Mouse (Mus musculus) right cerebral cortex, postnatal 36 days (tissue): ENCODE results near the gene Spata2l.
"Not testable (repeated sequence)": the region's sequence is repeated elsewhere in the genome, so short reads cannot be mapped to it uniquely, and the experiment has no call there.

Source experiments
- DNase-seq, 2 experiments: peaks; one replicate each; pipeline ENCODE4 v3.0.0; 2022; ENCODE audit warnings: low spot score in 2 of 2, mixed read lengths in 1 of 2

Spata2l gene

GRCm38 (mm10) chr8:123202288-123202687, 33.7 kb downstream of the Spata2l start:
- peak in 1 of 2 experiments; percentile 28 for DNase-seq

GRCm38 (mm10) chr8:123199864-123200263, 36.2 kb downstream of the Spata2l start:
- no peak for DNase-seq

GRCm38 (mm10) chr8:123197016-123197415, 39.0 kb downstream of the Spata2l start:
- not testable (repeated sequence) for DNase-seq

GRCm38 (mm10) chr8:123193771-123194170, 42.3 kb downstream of the Spata2l start:
- DNase-seq, result no peak

- no peak for DNase-seq
Observed at GRCm38 (mm10) chr8:123191908-123192307, 44.1 kb downstream of the Spata2l start.

- DNase-seq, result peak; percentile 77 to 79
Observed at GRCm38 (mm10) chr8:123190678-123191077, 45.4 kb downstream of the Spata2l start.

GRCm38 (mm10) chr8:123188841-123189240, 47.2 kb downstream of the Spata2l start:
- DNase-seq, result no peak

- no peak for DNase-seq
Observed at GRCm38 (mm10) chr8:123188006-123188405, 48.0 kb downstream of the Spata2l start.

- DNase-seq, result no peak
Observed at GRCm38 (mm10) chr8:123185566-123186409, 50.2 kb downstream of the Spata2l start, which contains the start of gene Dpep1. Dpep1 (plus strand) TSS chr8:123186242.

- no peak for DNase-seq
Observed at GRCm38 (mm10) chr8:123181391-123181790, 54.6 kb downstream of the Spata2l start.
